Mouse (Mus musculus) kidney, adult 2 months (tissue): ENCODE measurements around the gene Kat2b.

ENCODE experiments used
- CTCF ChIP-seq: fragments of 200-500 bp; conservative IDR thresholded peaks from 2 replicates; pipeline ENCODE4 v1.5.1; 2011; ENCODE audit warnings: low read depth, mild to moderate bottlenecking, control low read depth, low read length, moderate library complexity, mixed read lengths; ENCODE audit not compliant: insufficient read depth, insufficient read length
- POLR2A ChIP-seq: fragments of 200-500 bp; IDR thresholded peaks from one replicate; pipeline ENCODE4 v1.6.1; 2011; ENCODE audit warnings: low read depth, low read length, control low read depth

DNA sequence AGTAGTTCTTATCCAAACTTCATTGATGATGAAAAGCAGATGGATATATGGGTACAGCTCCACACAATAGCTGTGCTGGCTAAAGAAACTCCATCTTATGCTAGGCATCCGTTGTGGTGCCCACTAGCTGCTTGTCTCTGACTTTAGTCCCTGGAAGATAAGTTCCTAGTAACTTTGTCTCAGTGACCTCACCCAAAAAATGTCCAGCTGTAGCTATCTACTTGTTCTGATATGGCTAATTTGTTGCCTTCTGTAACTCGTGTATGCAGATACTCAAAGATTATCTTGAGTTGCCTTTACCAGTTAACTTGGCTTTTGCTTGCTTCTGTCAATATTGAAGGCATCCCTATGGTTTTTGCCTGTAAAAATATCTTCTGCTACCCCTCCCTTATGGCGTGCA lies 11.8 kb upstream of the Kat2b start:
- no peak for TF ChIP-seq CTCF
- TF ChIP-seq POLR2A, result no peak
